Mouse (Mus musculus) brain, adult 10 weeks (tissue): Measurements from ENCODE around the gene Nr1d1. TPM values are rescaled to one million over a fixed set of nuclear protein-coding genes. Genes with fewer than 3 reads are reported as not detected.

Experiments used
- polyA plus RNA-seq: library from polyadenylated mRNA; stranded (reverse); fragments of 350-450 nt; fragmentation: Illumina TruSeq; extraction: RNeasy Lipid Tissue Mini Kit (QIAGEN cat#74804); gene quantifications from one replicate; pipeline ENCODE4 v1.2.3, GENCODE M21; 2015; ENCODE audit warnings: low read depth, low replicate concordance

Gene Nr1d1
- polyA plus RNA-seq = 59.3 TPM

DNA sequence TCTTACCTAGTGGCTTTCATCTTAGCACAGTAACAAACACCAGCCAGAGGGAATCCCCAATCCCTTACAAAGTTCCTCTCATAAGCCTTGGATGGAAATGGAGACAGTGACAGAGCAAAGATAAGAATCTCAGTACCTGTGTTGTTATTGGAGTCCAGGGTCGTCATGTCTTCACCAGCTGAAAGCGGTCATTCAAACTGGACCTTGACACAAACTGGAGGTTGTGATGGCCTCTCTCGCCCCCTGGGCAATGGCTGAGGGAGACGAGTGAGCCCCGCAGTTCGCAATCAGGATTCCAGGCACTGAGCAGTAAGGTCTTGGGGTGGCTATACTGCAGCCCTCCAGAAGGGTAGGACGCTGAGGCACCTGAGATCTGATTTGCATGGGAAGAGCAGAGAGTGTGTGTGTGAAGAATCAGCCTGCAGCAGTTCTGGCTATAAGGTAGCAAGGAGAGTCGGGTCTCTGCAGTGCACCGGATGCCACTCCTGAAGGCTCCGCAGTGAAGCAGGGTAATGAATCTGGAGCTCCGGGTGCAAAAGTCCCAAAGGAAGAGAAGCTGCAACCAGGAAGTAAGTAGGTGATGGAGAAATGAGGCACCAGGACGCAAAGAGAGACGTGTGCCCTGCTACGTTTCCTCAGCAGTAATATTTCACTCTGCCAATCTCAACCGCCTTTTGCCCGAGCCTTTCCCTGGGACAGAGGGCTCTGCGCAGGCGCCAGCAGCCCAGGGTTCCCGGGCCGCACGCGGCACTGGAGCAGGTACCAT, at the start of gene Nr1d1:
Gene Nr1d1, minus strand, starts transcription at position 752 of the 766 bp plus-strand sequence.

GRCm38 (mm10) chr11:98804605-98805004, 29.5 kb upstream of the Nr1d1 start, which contains the start of gene Casc3:
Casc3 (plus strand) TSS chr11:98804905.

GRCm38 (mm10) chr11:98795015-98795713, 20.0 kb upstream of the Nr1d1 start, which contains the start of gene Msl1:
Msl1 (plus strand) TSS chr11:98795516.

DNA sequence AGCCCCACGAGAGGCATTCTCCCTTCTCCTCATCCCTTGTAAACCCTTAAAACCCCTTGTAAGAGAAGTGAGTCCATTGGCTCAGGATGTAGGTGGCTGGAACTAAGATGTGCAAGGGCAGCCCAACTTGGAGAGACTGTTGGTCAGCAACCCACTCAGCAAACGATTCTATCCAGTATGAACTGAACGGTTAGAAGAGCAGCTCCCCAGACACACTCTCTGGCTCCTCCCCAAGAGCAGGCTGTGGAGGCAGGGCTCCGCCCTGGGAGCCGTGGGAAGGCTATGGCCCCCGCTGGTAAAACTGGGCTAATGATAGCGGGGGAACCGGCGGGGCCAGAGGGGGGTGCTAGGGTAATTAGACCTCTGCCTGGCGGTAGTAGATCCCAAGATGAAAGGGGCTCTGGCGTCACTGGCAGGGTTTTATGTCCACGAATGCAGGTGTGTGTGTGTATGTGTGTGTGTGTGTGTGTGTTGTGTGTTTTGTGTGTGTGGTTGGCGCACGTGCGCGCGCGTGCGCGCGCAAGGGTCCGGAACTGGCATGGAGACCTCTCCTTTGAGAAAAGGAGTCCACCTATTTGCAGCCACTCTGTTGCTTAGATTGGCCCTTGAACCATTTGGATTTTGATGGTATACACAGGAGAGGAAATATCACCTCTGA, 34.6 kb downstream of the Nr1d1 start, which contains the start of gene Thra:
Gene Thra, plus strand, starts transcription at position 246 of the 658 bp plus-strand sequence.

DNA sequence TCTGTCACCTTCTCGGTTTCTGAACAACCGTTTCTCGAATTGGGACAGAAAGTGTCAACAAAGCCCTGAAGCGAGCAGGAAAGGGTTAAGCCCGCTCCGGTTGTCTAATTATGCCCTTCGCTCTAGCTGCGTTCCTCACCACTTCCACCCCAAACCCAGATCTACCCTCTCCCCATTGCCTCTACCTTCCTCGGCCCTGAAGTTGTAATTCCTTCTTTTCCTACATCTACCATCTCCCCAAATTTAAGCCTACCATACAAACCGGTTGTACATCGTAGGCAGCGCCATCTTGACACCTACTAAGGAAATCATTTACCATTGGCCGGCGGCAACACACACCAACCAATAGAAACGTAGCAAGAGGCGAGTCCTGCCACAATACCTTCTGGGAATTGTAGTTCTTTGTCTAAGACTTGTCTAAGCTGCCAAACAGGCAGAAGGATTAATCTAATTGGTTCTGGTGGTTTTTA, 46.0 kb downstream of the Nr1d1 start, which contains the start of gene Med24:
Gene Med24, minus strand, starts transcription at position 317 of the 470 bp plus-strand sequence.

Other genes with a start within 250 kb of the Nr1d1 start
- gene Ikzf3, start 229.3 kb downstream of the Nr1d1 start, polyA plus RNA-seq = not detected
- gene Zpbp2, start 224.2 kb downstream of the Nr1d1 start, polyA plus RNA-seq = not detected
- 59.0 TPM for gene Ormdl3, start 188.0 kb downstream of the Nr1d1 start, polyA plus RNA-seq
- gene Lrrc3c, start 177.0 kb downstream of the Nr1d1 start, polyA plus RNA-seq = not detected
- not detected for gene Gm12355, start 149.7 kb downstream of the Nr1d1 start, polyA plus RNA-seq
- not detected for gene Gsdma3, start 149.0 kb downstream of the Nr1d1 start, polyA plus RNA-seq
- gene Gsdma2, start 128.6 kb downstream of the Nr1d1 start, polyA plus RNA-seq = not detected
- gene Gsdma, start 111.0 kb downstream of the Nr1d1 start, polyA plus RNA-seq = not detected
- 113 TPM for gene Psmd3, start 92.8 kb downstream of the Nr1d1 start, polyA plus RNA-seq
- not detected for gene Csf3, start 74.1 kb downstream of the Nr1d1 start, polyA plus RNA-seq
- gene Med24, start 45.9 kb downstream of the Nr1d1 start, polyA plus RNA-seq = 76.2 TPM
- gene Thra, start 34.7 kb downstream of the Nr1d1 start, polyA plus RNA-seq = 652 TPM
- 117 TPM for gene Msl1, start 20.2 kb upstream of the Nr1d1 start, polyA plus RNA-seq
- gene Casc3, start 29.6 kb upstream of the Nr1d1 start, polyA plus RNA-seq = 37.6 TPM
- gene Rapgefl1, start 61.5 kb upstream of the Nr1d1 start, polyA plus RNA-seq = 89.1 TPM
- gene Wipf2, start 88.3 kb upstream of the Nr1d1 start, polyA plus RNA-seq = 28.1 TPM
- gene Cdc6, start 132.5 kb upstream of the Nr1d1 start, polyA plus RNA-seq = 0.74 TPM
- gene Rara, start 152.5 kb upstream of the Nr1d1 start, polyA plus RNA-seq = 7.5 TPM
- gene Gjd3, start 207.7 kb upstream of the Nr1d1 start, polyA plus RNA-seq = not detected
- 0.95 TPM for gene Top2a, start 248.9 kb upstream of the Nr1d1 start, polyA plus RNA-seq